Mouse (Mus musculus) hindbrain, embryonic 14.5 days (tissue): ENCODE results near the gene Dolpp1. TPM values are rescaled to one million over a fixed set of nuclear protein-coding genes. Genes with fewer than 3 reads are reported as not detected.
"Not testable (repeated sequence)": the region's sequence is repeated elsewhere in the genome, so short reads cannot be mapped to it uniquely, and the experiment has no call there.

Experiments used
- ATAC-seq: fragments of 200-750 bp; cut with Nextera tagmentation; 2 replicates; pipeline ENCODE4 v1.8.0; 2017; ENCODE audit warnings: moderate number of reproducible peaks, mild to moderate bottlenecking, moderate TSS enrichment, moderate library complexity; ENCODE audit not compliant: low FRiP score
- DNase-seq: peaks from one replicate; pipeline ENCODE4 v3.0.0-alpha.2; 2015; ENCODE audit warnings: low spot score
- H3K27ac ChIP-seq: fragments of 300-500 bp; sonication (generic); 2 replicates; pipeline ENCODE4 v1.5.1; 2014; ENCODE audit warnings: mild to moderate bottlenecking, moderate library complexity
- H3K27me3 ChIP-seq: fragments of 300-500 bp; sonication (generic); 2 replicates; pipeline ENCODE4 v1.6.1; 2014; ENCODE audit warnings: mild to moderate bottlenecking, low read length, mixed read lengths; ENCODE audit not compliant: control insufficient read depth, insufficient read depth
- H3K36me3 ChIP-seq: fragments of 300-500 bp; sonication (generic); replicated peaks from 2 replicates; pipeline ENCODE4 v1.6.1; 2014; ENCODE audit not compliant: control insufficient read depth, insufficient read depth
- H3K4me1 ChIP-seq: fragments of 300-500 bp; sonication (generic); replicated peaks from 2 replicates; pipeline ENCODE4 v1.6.1; 2014; ENCODE audit warnings: antibody characterized with exemption, low read length, mixed read lengths; ENCODE audit not compliant: control insufficient read depth, insufficient read depth
- H3K4me2 ChIP-seq: fragments of 300-500 bp; sonication (generic); replicated peaks from 2 replicates; pipeline ENCODE4 v1.6.1; 2014; ENCODE audit warnings: mild to moderate bottlenecking, moderate library complexity
- H3K4me3 ChIP-seq: fragments of 300-500 bp; sonication (generic); replicated peaks from 2 replicates; pipeline ENCODE4 v1.5.1; 2014; ENCODE audit warnings: mild to moderate bottlenecking, low read length
- H3K9ac ChIP-seq: fragments of 300-500 bp; sonication (generic); 2 replicates; pipeline ENCODE4 v1.6.1; 2014
- H3K9me3 ChIP-seq: fragments of 300-500 bp; sonication (generic); 2 replicates; pipeline ENCODE4 v1.6.1; 2016; ENCODE audit warnings: low read length; ENCODE audit not compliant: control insufficient read depth
- WGBS: fragments of 180-500 bp; shearing (Covaris S2); extraction: QIAGEN DNeasy Blood & Tissue Kit; methylation state at CpG from one replicate; pipeline ENCODE4 v1.1.7; 2014; 5-methylcytosine and 5-hydroxymethylcytosine counted together
- polyA plus RNA-seq: library from polyadenylated mRNA; unstranded; fragments of >200 nt; fragmentation: Nextera tagmentation; extraction: Ambion mirVana; gene quantifications from 2 replicates; pipeline ENCODE4 v1.2.1, GENCODE M21; 2014

Gene Dolpp1
- polyA plus RNA-seq, 1 experiment from 2014 or later, result 51.6 TPM

DNA sequence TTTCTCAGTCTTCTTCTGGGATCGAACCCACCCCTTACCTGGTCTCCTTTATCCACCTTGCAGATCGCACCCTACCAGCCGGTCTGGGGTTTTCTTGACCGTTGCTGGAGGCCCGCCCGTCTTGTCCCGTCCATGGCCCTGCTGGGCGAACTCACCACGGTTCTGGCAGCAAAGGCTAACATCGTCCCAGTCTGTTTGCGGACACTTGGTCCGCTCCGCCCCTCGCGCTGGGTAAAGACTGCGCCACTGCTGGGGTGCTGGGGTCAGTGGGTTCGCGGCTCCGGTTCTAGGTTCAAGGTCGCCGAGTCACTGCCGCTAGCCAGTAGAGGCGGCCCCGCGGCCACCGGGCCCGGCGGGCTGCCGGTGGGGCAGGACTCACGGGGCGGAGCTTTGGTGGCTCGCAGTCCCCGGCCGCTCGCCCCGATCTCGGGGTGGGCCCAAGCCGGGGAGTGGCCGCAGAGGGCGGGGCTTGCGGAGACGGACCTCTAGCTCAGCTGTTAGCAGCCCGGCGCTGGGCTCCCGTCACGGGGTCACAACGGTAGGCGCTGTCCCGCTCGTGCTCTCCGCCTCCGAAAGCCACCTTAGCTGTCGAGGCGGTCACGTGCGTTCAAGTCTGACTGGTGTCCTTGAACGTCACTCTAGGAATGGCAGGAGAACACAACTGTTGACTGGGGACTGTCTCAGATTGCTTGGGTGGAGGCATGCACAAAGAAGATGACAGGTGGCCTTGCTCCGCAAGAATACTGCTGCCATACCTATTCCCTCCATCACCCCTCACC, 23.3 kb downstream of the Dolpp1 start, which contains the start of gene Crat:
Gene Crat (minus strand): TSS at position 657 of the 779 bp plus-strand sequence.
- H3K9me3 ChIP-seq, result no peaks in the 10 kb centered on the region
- DNase-seq (peak; percentile 75), ATAC-seq (peak; percentile 86)
- no peaks in the 10 kb centered on the region for H3K27me3 ChIP-seq
- H3K9ac ChIP-seq, result peak within 1 kb of the TSS; percentile 89
- WGBS, result under 1% methylated on average over 58 of the region's 58 CpGs
- peaks cover 10% of the 10 kb centered on the region for H3K36me3 ChIP-seq
- H3K27ac ChIP-seq, result peak within 1 kb of the TSS; percentile 96
- H3K4me3 ChIP-seq, result peak within 1 kb of the TSS; percentile 86
- peaks cover 38% of the 10 kb centered on the region for H3K4me1 ChIP-seq
- peak within 1 kb of the TSS; percentile 64 for H3K4me2 ChIP-seq

DNA sequence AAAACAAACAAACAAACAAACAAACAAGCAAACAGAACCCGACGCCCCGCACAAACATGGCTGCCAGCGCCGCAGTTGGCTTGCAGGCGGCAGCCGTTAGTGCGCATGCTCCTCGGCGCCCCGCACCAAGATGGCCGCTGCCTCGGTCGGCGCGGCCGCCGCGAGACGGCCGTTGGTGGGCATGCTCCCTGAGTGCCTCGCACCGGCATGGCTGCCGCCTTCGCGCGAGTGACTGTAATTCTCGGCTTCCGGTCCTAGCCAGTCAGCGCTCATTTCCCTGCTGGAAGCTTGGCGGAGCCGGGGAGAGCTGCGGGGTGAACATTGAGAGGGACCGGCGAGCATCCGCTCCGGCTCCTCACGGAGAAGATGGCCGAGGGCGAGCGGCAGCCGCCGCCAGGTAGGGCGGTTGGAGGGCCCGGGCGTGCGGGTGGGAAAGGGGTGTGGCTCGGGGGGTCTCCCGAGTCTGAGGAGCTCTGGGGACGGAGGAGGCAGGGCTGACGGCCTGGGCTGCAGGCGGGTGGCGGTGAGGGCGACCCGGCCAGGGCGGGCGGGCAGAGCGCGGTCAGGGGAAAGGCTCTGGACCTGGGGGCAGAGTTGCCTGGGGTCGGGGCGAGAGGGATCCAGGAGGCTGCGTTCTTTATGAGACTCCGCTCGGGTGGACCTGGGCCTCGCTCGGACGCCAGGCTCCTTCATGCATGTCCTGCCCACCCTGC, 24.0 kb downstream of the Dolpp1 start, which contains the start of gene Ptpa:
Gene Ptpa (plus strand): TSS at position 104 of the 713 bp plus-strand sequence.
- Histone ChIP-seq H3K36me3 (peaks cover 7% of the 10 kb centered on the region; the same call in 1 of the 2 replicates), H3K4me2 (peak within 1 kb of the TSS; percentile 64), H3K9me3 (no peaks in the 10 kb centered on the region), H3K4me3 (peak within 1 kb of the TSS; percentile 86), H3K27me3 (no peaks in the 10 kb centered on the region), H3K27ac (peak within 1 kb of the TSS; percentile 96), H3K4me1 (peaks cover 39% of the 10 kb centered on the region), H3K9ac (peak within 1 kb of the TSS; percentile 89)
- ATAC-seq (peak; percentile 93), DNase-seq (peak; percentile 95)
- under 1% methylated on average over 64 of the region's 67 CpGs for WGBS

DNA sequence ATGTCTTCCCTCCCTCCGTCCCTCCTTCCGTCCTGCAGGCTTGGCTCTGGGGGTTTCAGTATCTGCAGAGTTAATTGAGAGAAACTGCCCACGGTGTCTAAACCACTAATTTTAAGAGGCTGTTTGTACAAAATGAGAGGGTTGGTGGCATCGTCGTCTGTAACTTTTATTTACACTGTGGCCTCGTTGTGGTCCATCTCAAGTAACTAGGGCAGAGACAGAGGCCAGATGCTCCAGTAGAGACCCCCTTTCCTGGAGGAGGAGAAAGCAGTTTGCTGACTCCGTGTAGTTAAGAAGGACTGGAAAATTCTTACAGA, 24.6 kb downstream of the Dolpp1 start:
- Histone ChIP-seq H3K27me3 (no peaks in the 10 kb centered on the region), H3K27ac (peak overlapping the region; percentile 96), H3K36me3 (peaks cover 7% of the 10 kb centered on the region; the same call in 1 of the 2 replicates), H3K9ac (peak overlapping the region; percentile 89), H3K4me3 (peak overlapping the region; percentile 86), H3K9me3 (no peaks in the 10 kb centered on the region), H3K4me1 (peaks cover 44% of the 10 kb centered on the region), H3K4me2 (peak overlapping the region; percentile 64)
- 1% methylated on average over 7 of the region's 7 CpGs for WGBS
- ATAC-seq, result no peak
- peak; percentile 39 for DNase-seq

DNA sequence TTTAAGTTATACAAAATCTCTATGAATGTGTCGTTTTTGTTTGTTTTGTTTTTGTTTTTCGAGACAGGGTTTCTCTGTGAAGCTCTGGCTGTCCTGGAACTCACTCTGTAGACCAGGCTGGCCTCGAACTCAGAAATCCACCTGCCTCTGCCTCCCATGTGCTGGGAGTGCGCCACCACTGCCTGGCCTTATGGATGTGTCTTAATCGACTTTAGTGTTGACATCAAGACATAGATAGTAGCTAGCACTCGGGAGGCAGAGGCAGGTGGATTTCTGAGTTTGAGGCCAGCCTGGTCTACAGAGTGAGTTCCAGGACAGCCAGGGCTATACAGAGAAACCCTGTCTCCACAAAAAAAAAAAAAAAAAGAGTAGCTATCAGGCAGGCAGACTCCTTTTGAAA, 25.1 kb downstream of the Dolpp1 start:
- peaks cover 44% of the 10 kb centered on the region for H3K4me1 ChIP-seq

DNA sequence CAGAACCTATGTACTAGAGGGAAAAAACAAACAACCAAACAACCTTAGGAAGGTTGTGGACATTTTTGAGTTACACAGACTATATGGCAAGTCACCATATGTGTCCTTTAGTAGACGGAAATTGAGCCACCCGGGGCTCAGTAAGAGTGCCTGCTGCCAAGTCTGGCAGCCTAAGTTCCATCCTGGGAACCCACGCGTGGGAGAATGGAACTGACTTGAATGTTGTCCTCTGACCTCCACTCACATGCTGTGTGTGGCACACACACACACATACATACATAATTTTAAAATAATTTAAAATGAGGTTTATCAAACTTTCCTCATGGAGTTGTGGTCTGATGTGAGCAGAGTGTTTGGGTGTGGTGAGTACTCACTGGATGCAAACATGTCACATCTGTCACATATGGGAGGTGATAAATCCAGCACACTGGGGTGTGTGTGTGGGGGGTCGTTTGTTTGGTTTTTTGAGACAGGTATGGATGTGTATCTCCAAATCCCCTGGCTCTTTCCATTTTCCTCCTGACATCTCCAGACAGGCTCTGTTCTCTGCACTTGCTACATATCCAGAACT, 25.6 kb downstream of the Dolpp1 start:
- Histone ChIP-seq H3K9ac (peak overlapping the region; percentile 39; the same call in 1 of the 2 replicates), H3K27me3 (no peaks in the 10 kb centered on the region), H3K36me3 (no peaks in the 10 kb centered on the region; the same call in 1 of the 2 replicates), H3K27ac (no peak overlapping the region), H3K4me3 (no peak overlapping the region), H3K4me2 (peak overlapping the region; percentile 64; the same call in 1 of the 2 replicates), H3K9me3 (no peaks in the 10 kb centered on the region), H3K4me1 (peaks cover 44% of the 10 kb centered on the region)
- DNase-seq (no peak), ATAC-seq (no peak)
- WGBS, result 69% methylated on average over 5 of the region's 5 CpGs

More for the DNA sequence above, 25.1 kb downstream of the Dolpp1 start:
- 84% methylated on average over 6 of the region's 6 CpGs for WGBS
- H3K9me3 ChIP-seq, H3K36me3 ChIP-seq, H3K27me3 ChIP-seq, ATAC-seq, DNase-seq, H3K27ac ChIP-seq: not testable (repeated sequence)
- Histone ChIP-seq H3K4me2 (peak overlapping the region; percentile 64), H3K4me3 (peak overlapping the region; percentile 86), H3K9ac (peak overlapping the region; percentile 89; the same call in 1 of the 2 replicates)

DNA sequence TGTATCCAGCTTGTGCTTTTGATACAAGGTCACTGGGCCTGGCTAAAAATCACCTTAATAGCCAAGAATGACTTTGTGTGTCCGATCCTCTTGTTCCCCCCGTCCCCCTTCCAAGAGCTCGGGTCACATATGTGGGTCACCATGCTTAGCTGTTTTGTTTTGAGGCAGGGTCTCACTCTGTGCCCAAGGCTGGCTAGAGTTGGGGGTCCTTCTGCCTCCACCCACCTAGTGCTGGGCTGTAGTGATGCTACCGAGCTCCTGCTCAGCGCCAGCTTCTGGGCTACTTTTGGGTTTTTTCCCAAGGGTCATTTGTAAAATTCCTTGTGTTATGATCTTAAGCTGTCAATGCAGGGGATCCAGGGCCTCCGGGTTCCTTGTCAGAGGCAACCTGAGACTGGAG, 26.2 kb downstream of the Dolpp1 start:
- H3K9me3 ChIP-seq, result no peaks in the 10 kb centered on the region
- peak overlapping the region; percentile 39; the same call in 1 of the 2 replicates for H3K9ac ChIP-seq
- H3K27me3 ChIP-seq, result no peaks in the 10 kb centered on the region
- H3K4me1 ChIP-seq, result peaks cover 44% of the 10 kb centered on the region
- no peaks in the 10 kb centered on the region; the same call in 1 of the 2 replicates for H3K36me3 ChIP-seq
- peak overlapping the region; percentile 64; the same call in 1 of the 2 replicates for H3K4me2 ChIP-seq
- H3K4me3 ChIP-seq, result no peak overlapping the region
- no peak for DNase-seq
- H3K27ac ChIP-seq, result no peak overlapping the region
- ATAC-seq, result no peak
- 72% methylated on average over 6 of the region's 6 CpGs for whole genome bisulfite sequencing

DNA sequence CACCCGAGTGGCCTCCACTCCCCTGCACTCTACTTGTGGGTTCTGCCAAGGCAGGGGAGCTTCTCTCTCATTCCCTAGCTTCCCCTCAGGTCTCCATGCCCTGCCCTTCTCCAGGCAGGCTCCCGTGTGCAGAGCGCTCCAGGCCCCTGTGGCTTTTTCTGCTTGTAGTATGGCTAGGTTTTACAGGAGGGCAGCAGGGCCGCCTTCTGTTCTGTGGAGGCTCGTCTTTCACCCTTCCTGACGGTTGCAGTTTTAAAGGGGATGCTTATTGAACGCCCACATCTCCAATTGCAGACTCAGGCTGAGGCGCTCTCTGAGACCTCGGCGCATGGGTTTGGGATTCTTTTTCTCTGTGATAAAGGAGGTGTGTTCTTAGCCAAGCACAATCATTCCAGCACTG, 27.1 kb downstream of the Dolpp1 start:
- Histone ChIP-seq H3K4me2 (peak overlapping the region; percentile 19; the same call in 1 of the 2 replicates), H3K36me3 (no peaks in the 10 kb centered on the region; the same call in 1 of the 2 replicates), H3K27me3 (no peaks in the 10 kb centered on the region), H3K4me3 (no peak overlapping the region), H3K4me1 (peaks cover 36% of the 10 kb centered on the region), H3K27ac (no peak overlapping the region), H3K9ac (peak overlapping the region; percentile 39; the same call in 1 of the 2 replicates), H3K9me3 (no peaks in the 10 kb centered on the region)
- DNase-seq (no peak), ATAC-seq (no peak)
- WGBS, result 34% methylated on average over 10 of the region's 10 CpGs

DNA sequence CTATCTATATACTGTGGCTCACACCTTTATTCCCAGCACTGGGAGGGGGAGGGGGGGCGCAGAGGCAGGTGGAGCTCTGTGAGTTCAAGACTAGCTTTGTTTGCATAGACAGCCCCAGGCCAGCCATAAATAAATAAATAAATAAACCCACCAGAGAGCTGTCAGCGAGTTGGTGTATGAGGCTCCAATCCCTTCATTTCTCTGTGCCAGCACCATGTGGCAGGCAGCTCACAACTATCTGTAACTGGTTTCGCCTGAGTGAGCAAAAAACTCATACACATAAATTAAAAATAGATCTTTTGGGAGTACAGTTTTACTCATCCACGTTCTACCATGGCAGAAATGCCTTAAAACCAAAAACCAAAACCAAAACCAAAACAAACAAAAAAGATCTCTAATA, 29.4 kb downstream of the Dolpp1 start:
- no peak overlapping the region for H3K9ac ChIP-seq
- no peaks in the 10 kb centered on the region for H3K9me3 ChIP-seq
- H3K4me3 ChIP-seq, result no peak overlapping the region
- H3K27me3 ChIP-seq, result no peaks in the 10 kb centered on the region
- H3K27ac ChIP-seq, result no peak overlapping the region
- no peak for DNase-seq
- H3K36me3 ChIP-seq, result peaks cover 3% of the 10 kb centered on the region
- H3K4me2 ChIP-seq, result no peak overlapping the region
- ATAC-seq, result no peak
- 71% methylated on average over 4 of the region's 4 CpGs for WGBS
- peaks cover 28% of the 10 kb centered on the region for H3K4me1 ChIP-seq

DNA sequence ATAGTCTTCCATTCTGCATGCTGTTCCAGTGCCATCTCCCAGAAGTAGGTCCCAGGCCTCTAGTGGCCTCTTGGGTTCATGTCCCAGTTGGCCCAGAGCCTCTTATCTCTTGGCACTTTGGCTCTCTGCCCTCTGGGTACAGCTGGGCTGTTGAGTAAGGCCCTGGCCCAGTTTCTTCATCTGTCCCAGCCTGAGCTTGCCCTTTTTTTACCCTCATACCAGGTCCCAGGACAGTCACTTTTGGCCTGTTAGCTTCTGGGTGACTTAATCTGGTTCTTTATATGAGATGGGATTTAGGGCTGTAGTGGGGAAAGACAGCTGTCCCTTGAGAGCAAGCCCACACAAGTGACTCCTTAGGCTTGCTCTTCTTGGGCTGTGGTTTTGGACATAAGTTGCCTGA, 37.1 kb downstream of the Dolpp1 start:
- ATAC-seq (no peak), DNase-seq (no peak)
- Histone ChIP-seq H3K27ac (no peak overlapping the region), H3K4me1 (no peaks in the 10 kb centered on the region), H3K27me3 (no peaks in the 10 kb centered on the region), H3K36me3 (peaks cover 80% of the 10 kb centered on the region), H3K4me3 (no peak overlapping the region), H3K4me2 (no peak overlapping the region), H3K9me3 (no peaks in the 10 kb centered on the region), H3K9ac (no peak overlapping the region)
